Mouse (Mus musculus): ENCODE measurements around the gene Dclk2. TPM values are rescaled to one million over a fixed set of nuclear protein-coding genes. Genes with fewer than 3 reads are reported as not detected.

Dclk2 gene
- polyA plus RNA-seq (2012; rRNA removed): 3.9 and 4.3 TPM in 2 replicates

GRCm38 (mm10) chr3:86920343-86921083 is at the start of gene Dclk2:
TSS of gene Dclk2 (minus strand) at chr3:86920852.

Other genes with a start within 250 kb of the Dclk2 start
- 30.4 and 44.6 TPM in 2 replicates for gene Cd1d1, start 78.6 kb upstream of the Dclk2 start, polyA plus RNA-seq (2012; rRNA removed)

All from liver, embryonic 18 days (tissue).